Mouse (Mus musculus): ENCODE results near the gene Tacr1. TPM values are rescaled to one million over a fixed set of nuclear protein-coding genes. Genes with fewer than 3 reads are reported as not detected.

Gene Tacr1
- polyA plus RNA-seq, 1 experiment from 2014 or later: 3.1 TPM

DNA sequence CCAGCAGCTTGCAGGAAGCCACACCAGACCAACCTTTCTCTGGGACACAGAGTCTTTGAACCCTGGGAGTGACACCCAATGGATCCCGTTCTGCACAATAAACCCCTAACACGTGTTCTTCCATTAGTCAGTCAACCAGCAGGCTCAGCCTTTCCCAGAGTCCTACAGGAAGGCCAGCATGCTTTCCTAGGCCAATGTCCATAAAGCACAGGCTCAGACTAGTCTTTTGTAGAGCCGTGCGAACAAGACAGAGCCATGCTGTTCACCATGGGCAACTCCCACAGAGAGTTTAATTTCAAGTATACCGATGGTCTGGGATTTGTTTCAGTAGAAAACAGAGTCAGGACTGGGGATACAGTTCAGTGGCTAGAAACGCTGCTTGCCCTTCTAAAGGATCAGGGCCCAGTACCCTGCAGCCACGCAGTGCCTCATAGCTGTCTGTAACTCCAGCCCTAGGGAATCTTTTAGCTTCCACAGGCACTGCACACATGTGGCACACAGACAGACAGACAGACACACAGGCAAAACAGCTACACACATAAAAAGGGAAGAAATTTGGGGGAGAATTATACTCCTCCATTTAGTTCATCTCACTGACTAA lies 55.1 kb downstream of the Tacr1 start:
- ATAC-seq (replicated peaks): no peak
- Histone ChIP-seq H3K4me2 (no peak overlapping the region), H3K36me3 (replicated peaks) (no peaks in the 10 kb centered on the region), H3K4me3 (no peak overlapping the region), H3K4me1 (no peaks in the 10 kb centered on the region), H3K9ac (no peak overlapping the region), H3K27me3 (replicated peaks) (no peaks in the 10 kb centered on the region), H3K27ac (no peak overlapping the region), H3K9me3 (no peaks in the 10 kb centered on the region)
- 85% methylated on average over 7 of the region's 7 CpGs for WGBS

GRCm38 (mm10) chr6:82458762-82459389 lies 56.7 kb downstream of the Tacr1 start:
- Histone ChIP-seq H3K4me2 (no peak overlapping the region), H3K27ac (no peak overlapping the region), H3K36me3 (replicated peaks) (no peaks in the 10 kb centered on the region), H3K9ac (no peak overlapping the region), H3K4me3 (no peak overlapping the region), H3K27me3 (replicated peaks) (no peaks in the 10 kb centered on the region), H3K9me3 (no peaks in the 10 kb centered on the region), H3K4me1 (no peaks in the 10 kb centered on the region)
- no peak for ATAC-seq (replicated peaks)
- WGBS: 42% methylated on average over 15 of the region's 15 CpGs

- ATAC-seq (replicated peaks): no peak
- Histone ChIP-seq H3K9me3 (no peaks in the 10 kb centered on the region), H3K27me3 (replicated peaks) (no peaks in the 10 kb centered on the region), H3K4me1 (no peaks in the 10 kb centered on the region), H3K4me2 (no peak overlapping the region), H3K27ac (no peak overlapping the region), H3K36me3 (replicated peaks) (no peaks in the 10 kb centered on the region), H3K9ac (no peak overlapping the region), H3K4me3 (no peak overlapping the region)
- 86% methylated on average over 4 of the region's 4 CpGs for WGBS
Observed at GRCm38 (mm10) chr6:82463171-82463570, 61.0 kb downstream of the Tacr1 start.

- H3K9me3 ChIP-seq: no peaks in the 10 kb centered on the region
- H3K9ac ChIP-seq: no peak overlapping the region
- no peak overlapping the region for H3K4me2 ChIP-seq
- no peak for ATAC-seq (replicated peaks)
- no peaks in the 10 kb centered on the region for H3K4me1 ChIP-seq
- no peak overlapping the region for H3K27ac ChIP-seq
- H3K4me3 ChIP-seq: no peak overlapping the region
- WGBS: 72% methylated on average over 6 of the region's 6 CpGs
- H3K36me3 ChIP-seq (replicated peaks): no peaks in the 10 kb centered on the region
- no peaks in the 10 kb centered on the region for H3K27me3 ChIP-seq (replicated peaks)
Observed at GRCm38 (mm10) chr6:82474477-82474876, 72.3 kb downstream of the Tacr1 start.

DNA sequence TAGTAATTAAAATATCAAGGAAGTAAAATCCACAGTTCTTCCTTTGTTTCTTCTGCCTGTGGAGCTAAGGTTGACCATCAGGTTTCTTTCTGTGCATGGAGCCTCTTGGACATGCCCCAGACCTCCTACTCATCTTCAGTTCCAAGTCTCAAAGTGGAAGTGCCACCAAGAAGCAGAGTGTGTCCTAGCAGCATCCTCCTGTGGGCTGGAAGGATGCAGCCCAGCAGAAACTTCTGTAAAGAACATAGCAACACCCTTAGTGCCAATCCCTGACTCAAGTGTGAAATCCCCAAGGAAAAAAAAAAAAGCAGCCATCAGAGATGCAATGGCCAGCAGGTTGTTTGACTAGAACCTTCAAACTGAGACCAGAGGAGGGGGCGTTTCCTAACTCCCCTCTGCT lies 81.7 kb downstream of the Tacr1 start:
- WGBS: 81% methylated on average over 1 of the region's 1 CpGs
- no peak for ATAC-seq (replicated peaks)
- no peaks in the 10 kb centered on the region for H3K36me3 ChIP-seq (replicated peaks)

DNA sequence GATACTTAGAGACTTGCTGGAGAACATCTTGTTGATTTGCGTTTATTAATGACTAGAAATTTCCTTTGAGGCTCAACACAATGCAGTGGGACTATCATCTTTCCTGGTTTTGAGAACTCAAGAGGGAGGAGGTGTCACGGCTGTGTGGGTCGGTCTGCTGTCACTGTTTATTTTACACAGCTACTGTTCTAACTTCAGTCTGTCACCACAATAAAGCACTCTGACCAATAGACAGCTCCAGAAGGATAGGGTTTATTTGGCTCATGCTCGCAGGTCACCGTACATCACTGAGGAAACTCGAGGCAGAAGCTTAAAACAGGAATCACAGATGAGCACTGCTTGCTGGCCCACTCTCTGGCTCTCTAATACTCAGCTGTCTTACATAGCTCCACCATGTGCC lies 92.3 kb downstream of the Tacr1 start:
- no peak overlapping the region for H3K4me3 ChIP-seq
- no peak for ATAC-seq (replicated peaks)
- H3K9me3 ChIP-seq: no peaks in the 10 kb centered on the region
- no peaks in the 10 kb centered on the region for H3K27me3 ChIP-seq (replicated peaks)
- 80% methylated on average over 6 of the region's 6 CpGs for WGBS
- H3K36me3 ChIP-seq (replicated peaks): no peaks in the 10 kb centered on the region
- H3K27ac ChIP-seq: no peak overlapping the region
- no peak overlapping the region for H3K9ac ChIP-seq
- no peaks in the 10 kb centered on the region for H3K4me1 ChIP-seq
- no peak overlapping the region for H3K4me2 ChIP-seq

More for the DNA sequence above, 81.7 kb downstream of the Tacr1 start:
- Histone ChIP-seq H3K27ac (no peak overlapping the region), H3K9ac (no peak overlapping the region), H3K9me3 (no peaks in the 10 kb centered on the region), H3K4me2 (no peak overlapping the region), H3K4me3 (no peak overlapping the region), H3K4me1 (no peaks in the 10 kb centered on the region), H3K27me3 (replicated peaks) (no peaks in the 10 kb centered on the region)

- H3K36me3 ChIP-seq (replicated peaks): no peaks in the 10 kb centered on the region
- H3K4me1 ChIP-seq: no peaks in the 10 kb centered on the region
- H3K27me3 ChIP-seq (replicated peaks): no peaks in the 10 kb centered on the region
- no peak overlapping the region for H3K9ac ChIP-seq
- WGBS: 78% methylated on average over 7 of the region's 7 CpGs
- no peak overlapping the region for H3K4me3 ChIP-seq
- no peak overlapping the region for H3K27ac ChIP-seq
- H3K9me3 ChIP-seq: no peaks in the 10 kb centered on the region
- no peak overlapping the region for H3K4me2 ChIP-seq
- ATAC-seq (replicated peaks): no peak
Observed at GRCm38 (mm10) chr6:82510843-82511416, 108.8 kb downstream of the Tacr1 start.

- Histone ChIP-seq H3K4me2 (no peak overlapping the region), H3K9me3 (no peaks in the 10 kb centered on the region), H3K9ac (no peak overlapping the region), H3K27me3 (replicated peaks) (no peaks in the 10 kb centered on the region), H3K27ac (no peak overlapping the region), H3K4me1 (no peaks in the 10 kb centered on the region), H3K36me3 (replicated peaks) (no peaks in the 10 kb centered on the region), H3K4me3 (no peak overlapping the region)
- WGBS: 71% methylated on average over 3 of the region's 3 CpGs
- ATAC-seq (replicated peaks): no peak
Observed at GRCm38 (mm10) chr6:82519626-82520025, 117.5 kb downstream of the Tacr1 start.

DNA sequence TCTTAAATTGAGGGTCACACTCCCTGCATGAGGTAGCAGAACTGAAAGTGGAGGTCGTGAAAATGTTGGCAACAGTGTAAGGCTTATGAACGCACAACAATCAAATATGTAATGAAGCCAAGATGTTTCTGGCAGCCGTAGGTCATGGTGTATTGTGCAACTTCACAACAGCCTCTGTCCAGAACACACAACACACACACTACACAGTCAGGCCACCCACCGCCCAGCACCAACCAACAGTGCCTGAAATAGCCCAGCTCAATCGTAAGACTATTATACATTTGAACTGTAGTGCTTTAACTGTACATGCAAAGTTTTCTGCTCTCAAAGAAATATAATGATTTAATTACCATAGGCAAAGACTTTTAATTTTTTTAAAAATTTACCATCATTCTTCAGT lies 120.4 kb downstream of the Tacr1 start:
- no peak overlapping the region for H3K9ac ChIP-seq
- H3K4me3 ChIP-seq: no peak overlapping the region
- no peak overlapping the region for H3K4me2 ChIP-seq
- no peaks in the 10 kb centered on the region for H3K9me3 ChIP-seq
- no peak overlapping the region for H3K27ac ChIP-seq
- 79% methylated on average over 5 of the region's 5 CpGs for WGBS
- no peaks in the 10 kb centered on the region for H3K36me3 ChIP-seq (replicated peaks)
- no peaks in the 10 kb centered on the region for H3K4me1 ChIP-seq
- ATAC-seq (replicated peaks): no peak
- H3K27me3 ChIP-seq (replicated peaks): no peaks in the 10 kb centered on the region

GRCm38 (mm10) chr6:82525107-82525867 lies 123.2 kb downstream of the Tacr1 start:
- no peak overlapping the region for H3K4me2 ChIP-seq
- H3K27me3 ChIP-seq (replicated peaks): no peaks in the 10 kb centered on the region
- H3K4me3 ChIP-seq: no peak overlapping the region
- 44% methylated on average over 3 of the region's 3 CpGs for WGBS
- H3K27ac ChIP-seq: no peak overlapping the region
- H3K9me3 ChIP-seq: no peaks in the 10 kb centered on the region
- no peaks in the 10 kb centered on the region for H3K4me1 ChIP-seq
- ATAC-seq (replicated peaks): no peak
- no peak overlapping the region for H3K9ac ChIP-seq
- H3K36me3 ChIP-seq (replicated peaks): no peaks in the 10 kb centered on the region

- H3K36me3 ChIP-seq (replicated peaks): no peaks in the 10 kb centered on the region
- H3K27ac ChIP-seq: no peak overlapping the region
- 79% methylated on average over 2 of the region's 2 CpGs for WGBS
- H3K4me1 ChIP-seq: no peaks in the 10 kb centered on the region
- no peak overlapping the region for H3K9ac ChIP-seq
- no peaks in the 10 kb centered on the region for H3K27me3 ChIP-seq (replicated peaks)
- ATAC-seq (replicated peaks): no peak
- no peak overlapping the region for H3K4me2 ChIP-seq
- H3K4me3 ChIP-seq: no peak overlapping the region
- H3K9me3 ChIP-seq: no peaks in the 10 kb centered on the region
Observed at GRCm38 (mm10) chr6:82528631-82529030, 126.5 kb downstream of the Tacr1 start.

GRCm38 (mm10) chr6:82536641-82537040 lies 134.5 kb downstream of the Tacr1 start:
- Histone ChIP-seq H3K4me1 (peaks cover 6% of the 10 kb centered on the region), H3K4me3 (no peak overlapping the region), H3K27ac (no peak overlapping the region), H3K36me3 (replicated peaks) (no peaks in the 10 kb centered on the region), H3K27me3 (replicated peaks) (no peaks in the 10 kb centered on the region), H3K9ac (no peak overlapping the region), H3K9me3 (no peaks in the 10 kb centered on the region), H3K4me2 (no peak overlapping the region)
- no peak; the same call in 1 of the 2 replicates for ATAC-seq (replicated peaks)
- 26% methylated on average over 8 of the region's 8 CpGs for WGBS
